Mouse (Mus musculus) CH12.LX (cell line): ENCODE results near the gene Crtc2. TPM values are rescaled to one million over a fixed set of nuclear protein-coding genes. Genes with fewer than 3 reads are reported as not detected.

Experiments used
- DNase-seq: peaks from one replicate; pipeline ENCODE4 v3.0.0-alpha.2; 2013; ENCODE audit errors: extremely low read depth
- H3K27ac ChIP-seq: 2 replicates; pipeline ENCODE4 v1.5.1; 2012; ENCODE audit warnings: low read depth, mild to moderate bottlenecking, control low read depth, moderate library complexity; ENCODE audit not compliant: insufficient read depth
- H3K27me3 ChIP-seq: replicated peaks from 2 replicates; pipeline ENCODE3; 2012; ENCODE audit warnings: inconsistent platforms
- H3K36me3 ChIP-seq, 2 experiments: replicated peaks in 1 of 2; 2 replicates each; pipeline versions ENCODE3 to v1.6.1; 2012; ENCODE audit warnings: inconsistent platforms in 1 of 2, low read length in 1 of 2, mild to moderate bottlenecking in 1 of 2, mixed read lengths in 1 of 2, moderate library complexity in 1 of 2; ENCODE audit not compliant: control insufficient read depth in 1 of 2, insufficient read depth in 1 of 2
- H3K4me1 ChIP-seq, 2 experiments: 2 replicates each; pipeline ENCODE4 v1.6.1; 2012; ENCODE audit warnings: inconsistent platforms in 1 of 2, moderate library complexity in 1 of 2; ENCODE audit not compliant: insufficient read depth in 2 of 2, control insufficient read depth in 1 of 2
- H3K4me2 ChIP-seq: 2 replicates; pipeline ENCODE4 v1.6.1; 2012; ENCODE audit warnings: low read depth, mild to moderate bottlenecking, control low read depth; ENCODE audit not compliant: poor library complexity, insufficient read depth, severe bottlenecking
- H3K4me3 ChIP-seq, 3 experiments: fragments of 150-350 bp in 1 of 3; sonication (generic) in 1 of 3; replicated peaks in 1 of 3; 2 replicates each; pipeline versions ENCODE3 to v1.5.1; 2011 to 2012; ENCODE audit warnings: low read depth in 2 of 3, low read length in 2 of 3, mild to moderate bottlenecking in 2 of 3, moderate library complexity in 2 of 3, control low read depth in 1 of 3, improper control_type of control experiment in 1 of 3, inconsistent platforms in 1 of 3, mixed read lengths in 1 of 3; ENCODE audit not compliant: poor library complexity in 1 of 3
- H3K79me2 ChIP-seq: replicated peaks from 2 replicates; pipeline ENCODE4 v1.6.1; 2012; ENCODE audit warnings: mild to moderate bottlenecking, moderate library complexity; ENCODE audit not compliant: control insufficient read depth, poor library complexity, insufficient read depth, severe bottlenecking; ENCODE audit errors: extremely low read depth
- H3K9ac ChIP-seq: 2 replicates; pipeline ENCODE4 v1.6.1; 2012; ENCODE audit warnings: low read depth, mild to moderate bottlenecking, control low read depth, moderate library complexity; ENCODE audit not compliant: insufficient read depth
- H3K9me3 ChIP-seq: replicated peaks from 2 replicates; pipeline ENCODE3; 2012; ENCODE audit warnings: low read length, inconsistent platforms, mixed read lengths
- CHD2 ChIP-seq: IDR thresholded peaks from 2 replicates; pipeline ENCODE4 v1.6.1; 2011; ENCODE audit warnings: low read length, improper control_type of control experiment
- CTCF ChIP-seq, 2 experiments: IDR thresholded peaks in 1 of 2; conservative IDR thresholded peaks in 1 of 2; 2 replicates each; pipeline ENCODE4 v1.5.1; 2011 to 2012; ENCODE audit warnings: low read depth in 2 of 2, low read length in 2 of 2, improper control_type of control experiment in 1 of 2, inconsistent platforms in 1 of 2, mild to moderate bottlenecking in 1 of 2, moderate library complexity in 1 of 2
- ELF1 ChIP-seq: IDR thresholded peaks from 2 replicates; pipeline ENCODE4 v1.6.1; 2014; ENCODE audit warnings: low read depth, mild to moderate bottlenecking, inconsistent platforms, low read length, improper control_type of control experiment
- ETS1 ChIP-seq: conservative IDR thresholded peaks from 2 replicates; pipeline ENCODE4 v1.6.1; 2012; ENCODE audit warnings: low read depth, mild to moderate bottlenecking, inconsistent platforms, low read length, improper control_type of control experiment, moderate library complexity
- IRF4 ChIP-seq: IDR thresholded peaks from 2 replicates; pipeline ENCODE4 v1.6.1; 2014; ENCODE audit warnings: low read depth, mild to moderate bottlenecking, inconsistent platforms, low read length, improper control_type of control experiment
- JUN ChIP-seq: IDR thresholded peaks from 2 replicates; pipeline ENCODE4 v1.6.1; 2011; ENCODE audit warnings: low read depth, mild to moderate bottlenecking, low read length, improper control_type of control experiment, moderate library complexity; ENCODE audit not compliant: insufficient read depth
- JUND ChIP-seq: conservative IDR thresholded peaks from 2 replicates; pipeline ENCODE4 v1.6.1; 2011; ENCODE audit warnings: low read depth, low read length, improper control_type of control experiment
- MAX ChIP-seq: IDR thresholded peaks from 2 replicates; pipeline ENCODE4 v1.6.1; 2011; ENCODE audit warnings: low read length, improper control_type of control experiment
- MAZ ChIP-seq: IDR thresholded peaks from 2 replicates; pipeline ENCODE4 v1.6.1; 2012; ENCODE audit warnings: low read depth, mild to moderate bottlenecking, inconsistent platforms, low read length, improper control_type of control experiment, moderate library complexity
- MEF2A ChIP-seq: IDR thresholded peaks from 2 replicates; pipeline ENCODE4 v1.6.1; 2014; ENCODE audit warnings: low read depth, mild to moderate bottlenecking, inconsistent platforms, low read length, improper control_type of control experiment, borderline replicate concordance
- MXI1 ChIP-seq: IDR thresholded peaks from 2 replicates; pipeline ENCODE4 v1.6.1; 2011; ENCODE audit warnings: mild to moderate bottlenecking, low read depth, low read length, improper control_type of control experiment
- NELFE ChIP-seq: IDR thresholded peaks from 2 replicates; pipeline ENCODE4 v1.6.1; 2011; ENCODE audit warnings: low read depth, low read length, improper control_type of control experiment
- PAX5 ChIP-seq: IDR thresholded peaks from 2 replicates; pipeline ENCODE4 v1.6.1; 2012; ENCODE audit warnings: low read length, inconsistent platforms, mixed read lengths
- POLR2A ChIP-seq: IDR thresholded peaks from 2 replicates; pipeline ENCODE4 v1.6.1; 2011; ENCODE audit warnings: low read depth, mild to moderate bottlenecking, improper control_type of control experiment, low read length
- RAD21 ChIP-seq: IDR thresholded peaks from 2 replicates; pipeline ENCODE4 v1.6.1; 2011; ENCODE audit warnings: low read depth, mild to moderate bottlenecking, low read length, improper control_type of control experiment, moderate library complexity
- TBP ChIP-seq: conservative IDR thresholded peaks from 2 replicates; pipeline ENCODE4 v1.6.1; 2011; ENCODE audit warnings: low read depth, low read length, improper control_type of control experiment
- TCF12 ChIP-seq: IDR thresholded peaks from 2 replicates; pipeline ENCODE4 v1.6.1; 2014; ENCODE audit warnings: low read depth, mild to moderate bottlenecking, inconsistent platforms, low read length, improper control_type of control experiment
- USF1 ChIP-seq: IDR thresholded peaks from 2 replicates; pipeline ENCODE4 v1.6.1; 2014; ENCODE audit warnings: low read depth, mild to moderate bottlenecking, inconsistent platforms, low read length, improper control_type of control experiment
- USF2 ChIP-seq: conservative IDR thresholded peaks from 2 replicates; pipeline ENCODE4 v1.6.1; 2011; ENCODE audit warnings: low read depth, low read length, improper control_type of control experiment
- ZMIZ1 ChIP-seq: IDR thresholded peaks from 2 replicates; pipeline ENCODE4 v1.6.1; 2012; ENCODE audit warnings: low read depth, mild to moderate bottlenecking, inconsistent platforms, low read length, improper control_type of control experiment
- dilution Hi-C: fragments of 300-500 bp; cut with MboI; formaldehyde crosslinking; loops from 2 replicates; pipeline ENCODE4 v1.14.3; 2020; ENCODE audit warnings: low sequenced_read_pairs; ENCODE audit not compliant: extremely low pct_unique_long_range_greater_than_20kb, extremely low pct_ligation_motif_present
- in situ Hi-C: fragments of 300-500 bp; cut with MboI; formaldehyde crosslinking; loops from 3 replicates; pipeline ENCODE4 v1.14.3; 2019; ENCODE audit warnings: low sequenced_read_pairs, low pct_ligation_motif_present, low pct_unique_long_range_greater_than_20kb, mixed read lengths
- polyA plus RNA-seq: library from polyadenylated mRNA; unstranded; fragments of >175 nt; gene quantifications from 2 replicates; pipeline ENCODE4 v1.2.1, GENCODE M21; 2012; ENCODE audit warnings: low read depth; ENCODE audit not compliant: insufficient read length
- total RNA-seq, 2 experiments: library from RNA; depleted of rRNA; stranded (reverse); fragments of 300-350 nt in 1 of 2; fragments of >200 nt in 1 of 2; gene quantifications; 2 replicates each; pipeline ENCODE4 v1.2.3; 2012 to 2014

The Crtc2 gene
- total and polyA plus RNA-seq, 3 experiments, result 6.1 to 69.8 (median 13.5) TPM

- peaks cover 6 to 31% of the 10 kb centered on the region in 2 experiments for H3K36me3 ChIP-seq
- H3K27ac ChIP-seq, result no peak overlapping the region
- no peak for DNase-seq
- H3K27me3 ChIP-seq, result no peaks in the 10 kb centered on the region
- H3K9ac ChIP-seq, result no peak overlapping the region
- in situ Hi-C loops (no loop called here), dilution Hi-C loops (no loop called here)
- H3K4me1 ChIP-seq, result peaks cover 0 to 21% of the 10 kb centered on the region in 2 experiments; a peak in 2 of 4 replicates
- no peak for TF ChIP-seq JUND
- TF ChIP-seq CHD2, result no peak
- TF ChIP-seq MAX, result no peak
- no peak for TF ChIP-seq IRF4
- TF ChIP-seq USF2, result no peak
- TF ChIP-seq PAX5, result no peak
- TF ChIP-seq TBP, result no peak
- TF ChIP-seq ZMIZ1, result no peak
- TF ChIP-seq MXI1, result no peak
- no peak for TF ChIP-seq USF1
- TF ChIP-seq MEF2A, result no peak
- TF ChIP-seq MAZ, result no peak
- no peak for TF ChIP-seq CTCF (conservative IDR thresholded peaks at IDR 0.05 in 1 of 2, IDR thresholded peaks at IDR 0.05 in 1 of 2; ENCODE audit: low read depth in 2 of 2, low read length in 2 of 2)
- TF ChIP-seq POLR2A, result no peak
- no peak for TF ChIP-seq JUN
- TF ChIP-seq RAD21, result no peak
- no peaks in the 10 kb centered on the region for H3K9me3 ChIP-seq
- H3K4me2 ChIP-seq, result no peak overlapping the region
- H3K79me2 ChIP-seq, result peaks cover 74% of the 10 kb centered on the region
- H3K4me3 ChIP-seq, result no peak overlapping the region
Measured at GRCm38 (mm10) chr3:90305801-90306200, 51.8 kb downstream of the Crtc2 start.

- Histone ChIP-seq H3K36me3 (peaks cover 4 to 32% of the 10 kb centered on the region in 2 experiments), H3K9ac (no peak overlapping the region), H3K79me2 (peaks cover 78% of the 10 kb centered on the region), H3K4me1 (peaks cover 0 to 23% of the 10 kb centered on the region in 2 experiments; a peak in 2 of 4 replicates), H3K4me3 (no peak overlapping the region), H3K27ac (no peak overlapping the region), H3K27me3 (no peaks in the 10 kb centered on the region), H3K4me2 (no peak overlapping the region), H3K9me3 (no peaks in the 10 kb centered on the region)
- no peak for DNase-seq
- dilution Hi-C loops (no loop called here), in situ Hi-C loops (no loop called here)
- TF ChIP-seq NELFE (no peak), TCF12 (no peak), ELF1 (no peak), ETS1 (no peak), POLR2A (no peak)
Measured at GRCm38 (mm10) chr3:90309589-90309988, 55.6 kb downstream of the Crtc2 start.
